Mouse (Mus musculus): ENCODE data around the gene Slitrk5.
"Not testable (repeated sequence)": the region's sequence is repeated elsewhere in the genome, so short reads cannot be mapped to it uniquely, and the experiment has no call there.

The Slitrk5 gene

DNA sequence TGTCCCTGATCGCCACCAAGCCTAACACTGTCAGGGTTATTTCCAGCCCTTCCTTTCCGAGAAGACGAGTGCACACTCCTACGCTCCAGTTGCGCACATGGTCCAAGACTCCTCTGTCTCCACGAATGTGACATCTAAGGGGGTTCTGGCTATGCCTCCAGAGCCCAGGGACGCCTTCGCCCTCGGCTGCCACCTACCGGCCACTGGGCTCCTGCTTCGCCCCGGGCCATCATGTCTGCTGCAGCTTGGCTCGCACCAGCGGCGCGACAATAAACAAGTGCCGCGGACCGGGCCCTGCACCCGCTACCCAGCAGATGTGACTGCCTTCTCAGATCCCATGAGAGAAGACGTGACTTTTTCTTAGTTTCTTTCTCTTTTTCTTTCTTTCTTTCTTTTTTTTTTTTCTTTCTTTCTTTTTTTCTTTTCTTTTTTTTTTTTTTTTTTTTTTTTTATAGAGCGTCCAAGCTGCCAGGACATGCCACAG is at the start of gene Slitrk5:
Gene Slitrk5, plus strand, starts transcription at position 434 of the 484 bp plus-strand sequence.
- peak; percentile 36 for DNase-seq (ENCODE audit: low read depth, low spot score)

DNA sequence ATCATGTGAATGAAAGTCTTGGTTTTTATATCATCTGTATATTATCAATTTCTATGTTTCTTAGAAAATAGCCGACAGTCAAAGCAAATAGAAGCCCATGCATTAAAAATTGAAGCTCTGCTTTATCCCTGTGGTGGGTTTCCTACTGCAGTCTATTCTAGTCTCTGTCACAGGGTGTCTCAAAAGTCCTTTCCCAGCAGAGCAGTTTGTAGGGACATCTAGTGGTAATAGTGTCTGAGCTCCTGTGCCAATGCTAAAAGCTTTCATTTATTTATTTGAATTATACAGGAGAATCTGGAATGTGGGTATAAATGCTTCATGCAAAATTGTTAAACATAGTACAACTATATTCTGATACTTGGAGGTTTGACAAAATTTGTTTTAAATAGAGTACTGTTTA is 2.0 kb upstream of the Slitrk5 start:
- no peak for DNase-seq (ENCODE audit: low read depth, low spot score)

DNA sequence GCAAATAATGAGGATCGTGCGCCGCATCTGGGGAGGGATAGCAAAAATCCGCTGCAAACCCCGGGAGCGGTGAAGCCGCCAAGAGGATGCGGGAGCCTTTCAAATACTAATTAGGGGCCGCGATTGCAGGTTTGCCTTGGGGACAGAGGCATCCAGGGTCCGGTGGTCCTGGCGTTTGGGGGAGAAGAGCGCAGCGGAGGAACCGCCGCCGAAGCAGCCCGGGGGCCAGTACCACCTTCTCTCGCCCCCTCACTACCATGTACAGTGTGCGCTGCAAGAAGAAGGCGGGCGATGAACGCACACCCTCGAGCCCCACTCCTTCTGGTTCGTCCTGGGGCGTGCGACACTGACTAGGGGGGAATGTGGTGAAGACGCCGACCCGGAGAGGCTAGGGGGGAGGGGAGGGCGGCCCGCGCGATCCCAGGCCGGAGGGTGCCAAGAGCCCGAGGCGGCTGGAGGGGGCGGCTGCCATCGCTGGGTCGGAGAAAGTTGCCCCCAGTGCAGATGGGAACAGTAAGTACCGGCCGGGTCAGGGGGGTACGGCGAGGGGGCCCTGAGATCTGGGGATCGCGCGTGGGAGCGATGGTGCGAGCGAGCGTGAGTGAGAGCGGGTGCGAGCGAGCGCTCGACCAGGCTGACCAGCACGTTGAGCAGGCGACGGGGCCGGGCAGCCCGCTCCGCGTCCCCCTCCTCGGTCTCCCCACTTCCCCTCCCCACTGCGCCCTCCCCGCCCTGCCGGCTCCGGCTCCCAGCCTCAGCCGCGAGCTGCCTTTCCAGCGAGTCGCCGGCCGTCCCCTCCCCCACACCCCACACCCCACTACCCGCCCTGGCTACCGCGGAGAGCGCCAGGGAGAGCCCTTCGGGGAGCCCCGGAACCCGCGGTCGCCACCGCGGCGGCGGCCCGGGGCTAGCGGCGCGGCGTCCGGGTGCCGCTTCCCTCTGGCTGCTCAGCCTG is 591 bp downstream of the Slitrk5 start:
- DNase-seq (ENCODE audit: low read depth, low spot score), result no peak

GRCm38 (mm10) chr14:111676166-111676581 is 1.3 kb downstream of the Slitrk5 start:
- DNase-seq (ENCODE audit: low read depth, low spot score), result no peak

DNA sequence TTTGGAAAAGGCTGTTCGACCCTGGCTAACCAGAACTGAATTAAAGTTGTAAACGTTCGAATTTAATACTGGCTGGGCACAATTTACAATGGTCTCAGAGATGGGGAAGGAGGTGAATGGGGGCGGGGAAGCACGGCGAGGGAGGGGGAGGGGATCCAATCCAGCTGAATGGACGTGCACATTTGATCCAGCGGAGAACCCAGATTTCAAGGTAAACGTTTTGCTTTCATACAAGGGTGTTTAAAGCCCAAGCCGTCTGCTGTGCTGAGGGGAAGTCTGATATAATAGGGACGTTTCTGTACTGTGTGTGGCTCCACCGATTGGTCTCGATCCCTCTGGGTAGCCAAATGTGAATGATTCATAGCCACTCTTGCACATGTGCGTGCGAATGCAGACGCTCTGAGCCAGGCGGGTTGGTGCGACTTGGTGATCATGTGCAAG is 2.0 kb downstream of the Slitrk5 start:
- no peak for DNase-seq (ENCODE audit: low read depth, low spot score)

GRCm38 (mm10) chr14:111677361-111678070 is 2.6 kb downstream of the Slitrk5 start:
- DNase-seq (ENCODE audit: low read depth, low spot score), result no peak

GRCm38 (mm10) chr14:111680271-111680670 is 5.4 kb downstream of the Slitrk5 start:
- DNase-seq (ENCODE audit: low read depth, low spot score), result no peak

DNA sequence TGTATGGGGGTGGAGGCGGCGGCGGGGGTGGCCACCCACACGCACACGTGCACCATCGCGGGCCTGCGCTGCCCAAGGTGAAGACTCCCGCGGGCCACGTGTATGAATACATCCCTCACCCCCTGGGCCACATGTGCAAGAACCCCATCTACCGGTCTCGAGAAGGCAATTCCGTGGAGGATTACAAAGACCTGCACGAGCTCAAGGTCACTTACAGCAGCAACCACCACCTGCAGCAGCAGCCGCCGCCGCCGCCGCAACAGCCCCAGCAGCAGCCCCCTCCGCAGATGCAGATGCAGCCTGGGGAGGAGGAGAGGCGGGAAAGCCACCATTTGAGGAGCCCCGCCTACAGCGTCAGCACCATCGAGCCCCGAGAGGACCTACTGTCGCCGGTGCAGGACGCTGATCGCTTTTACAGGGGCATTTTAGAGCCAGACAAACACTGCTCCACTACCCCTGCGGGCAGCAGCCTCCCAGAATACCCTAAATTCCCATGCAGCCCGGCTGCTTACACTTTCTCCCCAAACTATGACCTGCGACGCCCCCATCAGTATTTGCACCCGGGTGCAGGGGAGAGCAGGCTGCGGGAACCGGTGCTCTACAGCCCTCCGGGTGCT is 6.3 kb downstream of the Slitrk5 start:
- DNase-seq (ENCODE audit: low read depth, low spot score), result no peak

- no peak for DNase-seq (ENCODE audit: low read depth, low spot score)
Observed at GRCm38 (mm10) chr14:111681773-111682172, 6.9 kb downstream of the Slitrk5 start.

- DNase-seq (ENCODE audit: low read depth, low spot score), result no peak
Observed at GRCm38 (mm10) chr14:111683543-111683942, 8.6 kb downstream of the Slitrk5 start.

DNA sequence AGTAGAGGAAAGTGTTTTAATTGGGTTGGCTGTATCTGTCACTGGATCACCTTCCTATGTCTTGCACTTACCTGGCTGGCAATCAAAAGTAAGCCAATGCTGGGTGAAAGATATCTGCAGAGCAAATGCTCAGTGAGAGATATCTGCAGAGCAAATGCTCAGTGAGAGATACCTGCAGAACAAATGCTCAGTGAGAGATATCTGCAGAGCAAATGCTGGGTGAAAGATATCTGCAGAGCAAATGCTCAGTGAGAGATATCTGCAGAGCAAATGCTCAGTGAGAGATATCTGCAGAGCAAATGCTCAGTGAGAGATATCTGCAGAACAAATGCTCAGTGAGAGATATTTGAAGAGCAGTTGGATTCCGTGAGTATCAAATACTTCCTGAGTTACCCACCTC is 15.2 kb downstream of the Slitrk5 start:
- not testable (repeated sequence) for DNase-seq (ENCODE audit: low read depth, low spot score)

GRCm38 (mm10) chr14:111729833-111730232 is 54.9 kb downstream of the Slitrk5 start:
- DNase-seq (ENCODE audit: low read depth, low spot score), result no peak
